Mouse (Mus musculus): Measurements from ENCODE around the gene Erc1. TPM values are rescaled to one million over a fixed set of nuclear protein-coding genes. Genes with fewer than 3 reads are reported as not detected.
A peak's percentile ranks its signal among the peaks of the same experiment; 100 is the strongest.

The Erc1 gene
- polyA plus RNA-seq, 1 experiment, result 34.1 TPM

- no peak overlapping the region for H3K4me3 ChIP-seq (ENCODE audit: insufficient read depth, low read length)
- H3K27ac ChIP-seq (ENCODE audit: insufficient read depth, low read length), result no peak overlapping the region
- H3K4me1 ChIP-seq (ENCODE audit: control insufficient read depth, insufficient read depth, low read length), result peaks cover 4% of the 10 kb centered on the region
- TF ChIP-seq CTCF (IDR thresholded peaks at IDR 0.05; ENCODE audit: borderline replicate concordance, insufficient read depth, low read length), result no peak
- TF ChIP-seq POLR2A (IDR thresholded peaks at IDR 0.05; ENCODE audit: low read depth, low read length), result no peak
Measured at GRCm38 (mm10) chr6:119642718-119643117, 205.2 kb downstream of the Erc1 start.

GRCm38 (mm10) chr6:119635629-119636028 lies 212.3 kb downstream of the Erc1 start:
- Histone ChIP-seq H3K27ac (ENCODE audit: insufficient read depth, low read length) (no peak overlapping the region), H3K4me1 (ENCODE audit: control insufficient read depth, insufficient read depth, low read length) (peaks cover 7% of the 10 kb centered on the region)

GRCm38 (mm10) chr6:119630622-119631021 lies 217.3 kb downstream of the Erc1 start:
- H3K27ac ChIP-seq (ENCODE audit: insufficient read depth, low read length), result no peak overlapping the region
- TF ChIP-seq CTCF (IDR thresholded peaks at IDR 0.05; ENCODE audit: borderline replicate concordance, insufficient read depth, low read length) (no peak), POLR2A (IDR thresholded peaks at IDR 0.05; ENCODE audit: low read depth, low read length) (no peak)
- no peak overlapping the region for H3K4me3 ChIP-seq (ENCODE audit: insufficient read depth, low read length)
- H3K4me1 ChIP-seq (ENCODE audit: control insufficient read depth, insufficient read depth, low read length), result peaks cover 2% of the 10 kb centered on the region; the same call in 1 of the 2 replicates

More at GRCm38 (mm10) chr6:119635629-119636028, 212.3 kb downstream of the Erc1 start:
- no peak for TF ChIP-seq CTCF (IDR thresholded peaks at IDR 0.05; ENCODE audit: borderline replicate concordance, insufficient read depth, low read length)
- no peak for TF ChIP-seq POLR2A (IDR thresholded peaks at IDR 0.05; ENCODE audit: low read depth, low read length)
- H3K4me3 ChIP-seq (ENCODE audit: insufficient read depth, low read length), result no peak overlapping the region

- Histone ChIP-seq H3K4me3 (ENCODE audit: insufficient read depth, low read length) (no peak overlapping the region), H3K4me1 (ENCODE audit: control insufficient read depth, insufficient read depth, low read length) (no peaks in the 10 kb centered on the region), H3K27ac (ENCODE audit: insufficient read depth, low read length) (no peak overlapping the region)
- TF ChIP-seq CTCF (IDR thresholded peaks at IDR 0.05; ENCODE audit: borderline replicate concordance, insufficient read depth, low read length), result no peak
- TF ChIP-seq POLR2A (IDR thresholded peaks at IDR 0.05; ENCODE audit: low read depth, low read length), result no peak
Measured at GRCm38 (mm10) chr6:119601379-119601778, 246.6 kb downstream of the Erc1 start.

GRCm38 (mm10) chr6:119595440-119595839 lies 252.5 kb downstream of the Erc1 start:
- TF ChIP-seq POLR2A (IDR thresholded peaks at IDR 0.05; ENCODE audit: low read depth, low read length), result no peak
- TF ChIP-seq CTCF (IDR thresholded peaks at IDR 0.05; ENCODE audit: borderline replicate concordance, insufficient read depth, low read length), result no peak
- Histone ChIP-seq H3K27ac (ENCODE audit: insufficient read depth, low read length) (no peak overlapping the region), H3K4me1 (ENCODE audit: control insufficient read depth, insufficient read depth, low read length) (no peaks in the 10 kb centered on the region), H3K4me3 (ENCODE audit: insufficient read depth, low read length) (no peak overlapping the region)

- H3K4me1 ChIP-seq (ENCODE audit: control insufficient read depth, insufficient read depth, low read length), result peaks cover 6% of the 10 kb centered on the region; the same call in 1 of the 2 replicates
- no peak for TF ChIP-seq CTCF (IDR thresholded peaks at IDR 0.05; ENCODE audit: borderline replicate concordance, insufficient read depth, low read length)
- no peak for TF ChIP-seq POLR2A (IDR thresholded peaks at IDR 0.05; ENCODE audit: low read depth, low read length)
- no peak overlapping the region for H3K27ac ChIP-seq (ENCODE audit: insufficient read depth, low read length)
- H3K4me3 ChIP-seq (ENCODE audit: insufficient read depth, low read length), result no peak overlapping the region
Measured at GRCm38 (mm10) chr6:119590872-119591271, 257.1 kb downstream of the Erc1 start.

GRCm38 (mm10) chr6:119587897-119588296 lies 260.1 kb downstream of the Erc1 start:
- Histone ChIP-seq H3K4me3 (ENCODE audit: insufficient read depth, low read length) (no peak overlapping the region), H3K27ac (ENCODE audit: insufficient read depth, low read length) (no peak overlapping the region), H3K4me1 (ENCODE audit: control insufficient read depth, insufficient read depth, low read length) (peaks cover 6% of the 10 kb centered on the region; the same call in 1 of the 2 replicates)
- no peak for TF ChIP-seq CTCF (IDR thresholded peaks at IDR 0.05; ENCODE audit: borderline replicate concordance, insufficient read depth, low read length)
- no peak for TF ChIP-seq POLR2A (IDR thresholded peaks at IDR 0.05; ENCODE audit: low read depth, low read length)

- peaks cover 6% of the 10 kb centered on the region; the same call in 1 of the 2 replicates for H3K4me1 ChIP-seq (ENCODE audit: control insufficient read depth, insufficient read depth, low read length)
- H3K27ac ChIP-seq (ENCODE audit: insufficient read depth, low read length), result no peak overlapping the region
- no peak overlapping the region for H3K4me3 ChIP-seq (ENCODE audit: insufficient read depth, low read length)
- TF ChIP-seq POLR2A (IDR thresholded peaks at IDR 0.05; ENCODE audit: low read depth, low read length), result no peak
- no peak for TF ChIP-seq CTCF (IDR thresholded peaks at IDR 0.05; ENCODE audit: borderline replicate concordance, insufficient read depth, low read length)
Measured at GRCm38 (mm10) chr6:119587454-119587853, 260.5 kb downstream of the Erc1 start.

- Histone ChIP-seq H3K4me1 (ENCODE audit: control insufficient read depth, insufficient read depth, low read length) (peaks cover 6% of the 10 kb centered on the region; the same call in 1 of the 2 replicates), H3K4me3 (ENCODE audit: insufficient read depth, low read length) (no peak overlapping the region), H3K27ac (ENCODE audit: insufficient read depth, low read length) (0 out of 2 replicates have a peak overlapping the region, but pooled peaks have one; percentile 49)
- TF ChIP-seq POLR2A (IDR thresholded peaks at IDR 0.05; ENCODE audit: low read depth, low read length) (no peak), CTCF (IDR thresholded peaks at IDR 0.05; ENCODE audit: borderline replicate concordance, insufficient read depth, low read length) (no peak)
Measured at GRCm38 (mm10) chr6:119585652-119586375, 262.2 kb downstream of the Erc1 start.

- H3K27ac ChIP-seq (ENCODE audit: insufficient read depth, low read length), result no peak overlapping the region
- no peak for TF ChIP-seq POLR2A (IDR thresholded peaks at IDR 0.05; ENCODE audit: low read depth, low read length)
- no peak overlapping the region for H3K4me3 ChIP-seq (ENCODE audit: insufficient read depth, low read length)
- peaks cover 6% of the 10 kb centered on the region; the same call in 1 of the 2 replicates for H3K4me1 ChIP-seq (ENCODE audit: control insufficient read depth, insufficient read depth, low read length)
Measured at GRCm38 (mm10) chr6:119584061-119584460, 263.9 kb downstream of the Erc1 start.

Measured in embryonic fibroblast, embryonic 13.5 days (primary cell).